Mouse (Mus musculus) neural tube, embryonic 14.5 days (tissue): ENCODE data around the gene Gm3755. TPM values are rescaled to one million over a fixed set of nuclear protein-coding genes. Genes with fewer than 3 reads are reported as not detected.
"Not testable (repeated sequence)": the region's sequence is repeated elsewhere in the genome, so short reads cannot be mapped to it uniquely, and the experiment has no call there.

Experiments used
- ATAC-seq: fragments of 200-750 bp; cut with Nextera tagmentation; 2 replicates; pipeline ENCODE4 v1.8.0; 2017; ENCODE audit warnings: low read depth, mild to moderate bottlenecking, moderate TSS enrichment, moderate library complexity
- H3K27ac ChIP-seq: fragments of 300-500 bp; sonication (generic); 2 replicates; pipeline ENCODE4 v1.5.1; 2014; ENCODE audit warnings: low read depth, mild to moderate bottlenecking, control low read depth, low read length, moderate library complexity, mixed read lengths
- H3K27me3 ChIP-seq: fragments of 300-500 bp; sonication (generic); 2 replicates; pipeline ENCODE4 v1.6.1; 2014; ENCODE audit warnings: low read length; ENCODE audit not compliant: control insufficient read depth, insufficient read depth
- H3K36me3 ChIP-seq: fragments of 300-500 bp; sonication (generic); 2 replicates; pipeline ENCODE4 v1.6.1; 2014; ENCODE audit warnings: low read length, mixed read lengths; ENCODE audit not compliant: control insufficient read depth, insufficient read depth
- H3K4me1 ChIP-seq: fragments of 300-500 bp; sonication (generic); 2 replicates; pipeline ENCODE4 v1.6.1; 2014; ENCODE audit warnings: low read length; ENCODE audit not compliant: control insufficient read depth, insufficient read depth
- H3K4me2 ChIP-seq: fragments of 300-500 bp; sonication (generic); 2 replicates; pipeline ENCODE4 v1.6.1; 2014; ENCODE audit warnings: mild to moderate bottlenecking, low read depth, low read length, control low read depth
- H3K4me3 ChIP-seq: fragments of 300-500 bp; sonication (generic); 2 replicates; pipeline ENCODE4 v1.5.1; 2014; ENCODE audit warnings: low read depth, low read length, control low read depth, mixed read lengths
- H3K9ac ChIP-seq: fragments of 300-500 bp; sonication (generic); replicated peaks from 2 replicates; pipeline ENCODE4 v1.6.1; 2014; ENCODE audit warnings: low read depth, mild to moderate bottlenecking, control low read depth, low read length, mixed read lengths
- H3K9me3 ChIP-seq: fragments of 300-500 bp; sonication (generic); 2 replicates; pipeline ENCODE4 v1.6.1; 2016; ENCODE audit warnings: low read length; ENCODE audit not compliant: control insufficient read depth
- WGBS: fragments of 180-500 bp; shearing (Covaris S2); extraction: QIAGEN DNeasy Blood & Tissue Kit; methylation state at CpG from one replicate; pipeline ENCODE4 v1.1.7; 2014; 5-methylcytosine and 5-hydroxymethylcytosine counted together
- polyA plus RNA-seq: library from polyadenylated mRNA; unstranded; fragments of >200 nt; fragmentation: Nextera tagmentation; extraction: Ambion mirVana; gene quantifications from 2 replicates; pipeline ENCODE4 v1.2.1, GENCODE M21; 2014

Gm3755 gene
- polyA plus RNA-seq: 0.52 TPM in 1 of 2 replicates, not detected in the other

- H3K27me3 ChIP-seq, ATAC-seq: not testable (repeated sequence)
- WGBS: no CpG with 5 or more reads among the region's 2 CpGs
Observed at GRCm38 (mm10) chr14:7450817-7451216, at the start of gene Gm3755. Gene Gm3755 (minus strand): TSS chr14:7450917.

DNA sequence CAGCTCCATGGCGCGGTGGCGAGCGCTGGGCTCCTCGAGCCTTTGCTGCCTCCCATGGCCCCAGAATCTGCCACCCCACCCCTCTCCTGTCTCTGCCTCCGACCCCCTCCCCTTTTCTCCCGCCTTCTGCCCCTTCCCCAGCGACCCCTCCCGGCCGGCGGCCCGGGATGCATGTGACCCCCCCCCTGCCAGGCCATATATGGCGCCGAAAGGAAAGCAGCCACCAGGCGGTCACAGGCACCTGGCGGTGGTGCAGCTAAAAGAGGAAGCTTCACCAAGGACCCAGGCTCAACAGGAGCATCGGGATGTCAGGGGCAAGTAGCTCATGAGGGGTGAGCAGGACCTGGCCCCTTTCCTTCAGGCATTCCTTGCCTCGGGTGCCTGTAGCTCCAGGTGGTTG, 38.0 kb upstream of the Gm3755 start:
- ATAC-seq, H3K27ac ChIP-seq, H3K27me3 ChIP-seq: not testable (repeated sequence)

More at GRCm38 (mm10) chr14:7450817-7451216, at the start of gene Gm3755:
- not testable (repeated sequence) for H3K9ac ChIP-seq, H3K4me3 ChIP-seq, H3K27ac ChIP-seq, H3K4me2 ChIP-seq, H3K9me3 ChIP-seq, H3K4me1 ChIP-seq, H3K36me3 ChIP-seq

GRCm38 (mm10) chr14:7483662-7484061, 32.9 kb upstream of the Gm3755 start, which contains the start of gene Gm3752:
Gene Gm3752 (minus strand): TSS chr14:7483762.
- not testable (repeated sequence) for H3K4me1 ChIP-seq, H3K9me3 ChIP-seq, H3K4me2 ChIP-seq, H3K36me3 ChIP-seq, H3K4me3 ChIP-seq, H3K27ac ChIP-seq, ATAC-seq, H3K27me3 ChIP-seq, H3K9ac ChIP-seq
- 87% methylated on average over 1 of the region's 3 CpGs for WGBS

More for the DNA sequence above, 38.0 kb upstream of the Gm3755 start:
- H3K4me1 ChIP-seq, H3K36me3 ChIP-seq, H3K9me3 ChIP-seq: not testable (repeated sequence)
- peak overlapping the region; percentile 39; the same call in 1 of the 2 replicates for H3K4me2 ChIP-seq
- peak overlapping the region; percentile 25 for H3K4me3 ChIP-seq
- 0% methylated on average over 8 of the region's 18 CpGs for WGBS
- peak overlapping the region; percentile 39; the same call in 1 of the 2 replicates for H3K9ac ChIP-seq

DNA sequence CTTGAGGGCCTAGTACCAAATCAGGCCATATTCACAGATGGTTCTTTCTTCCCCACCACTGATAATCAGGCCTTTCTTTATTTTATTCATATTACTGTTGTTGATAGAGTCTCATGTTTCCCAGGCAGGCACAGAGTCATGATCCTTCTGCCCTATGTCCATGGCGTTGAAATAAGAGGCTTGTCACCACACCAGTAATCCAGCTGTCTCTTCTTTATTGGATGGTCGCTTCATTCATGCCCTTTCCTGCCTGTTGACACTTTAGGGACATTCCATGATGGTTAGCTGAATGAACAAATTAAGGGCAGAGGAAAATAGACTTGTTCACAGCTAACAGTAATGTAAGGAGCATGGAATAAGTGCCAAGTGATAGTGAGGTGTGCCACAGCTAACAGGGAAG, 28.2 kb downstream of the Gm3755 start:
- H3K4me2 ChIP-seq, ATAC-seq, H3K36me3 ChIP-seq, H3K27ac ChIP-seq, H3K9me3 ChIP-seq, H3K4me3 ChIP-seq, H3K4me1 ChIP-seq, H3K9ac ChIP-seq, H3K27me3 ChIP-seq: not testable (repeated sequence)
- WGBS: 84% methylated on average over 2 of the region's 2 CpGs

Other genes starting within 250 kb of the Gm3755 start
- not detected in 2 replicates for gene Gm3727, start 186.2 kb downstream of the Gm3755 start, polyA plus RNA-seq
- gene Gm3739, start 135.9 kb downstream of the Gm3755 start, polyA plus RNA-seq: 4.3 and 7.4 TPM in 2 replicates
- not detected in 2 replicates for gene Gm5797, start 118.5 kb downstream of the Gm3755 start, polyA plus RNA-seq
- gene Gm8374, start 85.8 kb downstream of the Gm3755 start, polyA plus RNA-seq: not detected in 2 replicates
- gene Gm3752, start 32.8 kb upstream of the Gm3755 start, polyA plus RNA-seq: 16.0 and 20.1 TPM in 2 replicates
- gene Gm3558, start 117.6 kb upstream of the Gm3755 start, polyA plus RNA-seq: 7.2 and 7.9 TPM in 2 replicates
- not detected in 2 replicates for gene Gm10338, start 144.7 kb upstream of the Gm3755 start, polyA plus RNA-seq
- gene Gm10128, start 193.1 kb upstream of the Gm3755 start, polyA plus RNA-seq: not detected in 2 replicates